In genomic region chr6:83762880-83763431, GRCm38 (mm10) we compare ENCODE assay signal across 8 mouse cellular contexts. TPM values are rescaled to one million over a fixed set of nuclear protein-coding genes. Genes with fewer than 3 reads are reported as not detected.
DNase-seq lines count a peak whose midpoint lies in the region; ATAC-seq and TF ChIP-seq lines count a peak whose summit lies in the region.

No protein-coding gene starts in this region.

- peak; percentile 45 for TF ChIP-seq CTCF in liver, postnatal 0 days (IDR thresholded peaks at IDR 0.05; ENCODE audit: low read depth)

- peak; percentile 60; the same call in 1 of the 2 replicates for ATAC-seq in heart, embryonic 11.5 days (replicated peaks; ENCODE audit: insufficient number of reproducible peaks, low FRiP score, low TSS enrichment)
- peak; percentile 76 for ATAC-seq in liver, postnatal 0 days
- ATAC-seq in neural tube, embryonic 15.5 days (ENCODE audit: low FRiP score), result no peak

- H3K27ac ChIP-seq in heart, embryonic 11.5 days (ENCODE audit: low read depth, low read length), result no peak overlapping the region
- no peak overlapping the region for H3K27ac ChIP-seq in liver, postnatal 0 days (ENCODE audit: low read depth)
- no peak overlapping the region for H3K27ac ChIP-seq in neural tube, embryonic 15.5 days (replicated peaks)

- peak overlapping the region; percentile 49; the same call in 1 of the 2 replicates for H3K9ac ChIP-seq in heart, embryonic 11.5 days (ENCODE audit: low read depth, low read length)
- no peak overlapping the region; the same call in 1 of the 2 replicates for H3K9ac ChIP-seq in liver, postnatal 0 days (replicated peaks)
- no peak overlapping the region; the same call in 1 of the 2 replicates for H3K9ac ChIP-seq in neural tube, embryonic 15.5 days (replicated peaks)

- H3K9me3 ChIP-seq in heart, embryonic 11.5 days (replicated peaks; ENCODE audit: control insufficient read depth, low read length), result no peaks in the 10 kb centered on the region
- H3K9me3 ChIP-seq in liver, postnatal 0 days (ENCODE audit: low read length), result no peaks in the 10 kb centered on the region
- no peaks in the 10 kb centered on the region for H3K9me3 ChIP-seq in neural tube, embryonic 15.5 days (replicated peaks)

- H3K4me2 ChIP-seq in heart, embryonic 11.5 days, result peak overlapping the region; percentile 77
- peak overlapping the region; percentile 64 for H3K4me2 ChIP-seq in liver, postnatal 0 days (ENCODE audit: low read depth, low read length)
- peak overlapping the region; percentile 48 for H3K4me2 ChIP-seq in neural tube, embryonic 15.5 days

- peaks cover 7% of the 10 kb centered on the region for H3K4me1 ChIP-seq in heart, embryonic 11.5 days (ENCODE audit: control insufficient read depth, insufficient read depth, low read length)
- peaks cover 8% of the 10 kb centered on the region for H3K4me1 ChIP-seq in liver, postnatal 0 days (ENCODE audit: insufficient read depth)
- peaks cover 15% of the 10 kb centered on the region for H3K4me1 ChIP-seq in neural tube, embryonic 15.5 days

- DNase-seq in CD4-positive helper T cell, adult 2 months (ENCODE audit: low read depth, low spot score), result peak; percentile 35
- DNase-seq in adrenal gland, postnatal 14 days, result peak; percentile 72
- peak; percentile 36 for DNase-seq in kidney, adult 18-20 months
- DNase-seq in liver, postnatal 0 days, result peak; percentile 30
- DNase-seq in right cerebral cortex, postnatal 4 days, result no peak
- no peak for DNase-seq in left cerebral cortex, postnatal 14 days (ENCODE audit: low spot score in 2 of 2)

- intact Hi-C loops in left cerebral cortex, postnatal 14 days (cut with DNase I), result no loop called here

- no peaks in the 10 kb centered on the region for H3K36me3 ChIP-seq in heart, embryonic 11.5 days (ENCODE audit: control insufficient read depth, insufficient read depth, low read length)
- no peaks in the 10 kb centered on the region for H3K36me3 ChIP-seq in liver, postnatal 0 days (replicated peaks; ENCODE audit: insufficient read depth, low read length)
- 0 out of 2 replicates have a peak, but pooled peaks cover 3% of the 10 kb centered on the region for H3K36me3 ChIP-seq in neural tube, embryonic 15.5 days

- peaks cover 51% of the 10 kb centered on the region for H3K27me3 ChIP-seq in heart, embryonic 11.5 days (ENCODE audit: control insufficient read depth, insufficient read depth, low read length)
- peaks cover 39% of the 10 kb centered on the region for H3K27me3 ChIP-seq in liver, postnatal 0 days (ENCODE audit: insufficient read depth, low read length)
- H3K27me3 ChIP-seq in neural tube, embryonic 15.5 days (replicated peaks), result peaks cover 62% of the 10 kb centered on the region

- peak overlapping the region; percentile 47 for H3K4me3 ChIP-seq in heart, embryonic 11.5 days (ENCODE audit: low read depth, low read length)
- peak overlapping the region; percentile 20; the same call in 1 of the 2 replicates for H3K4me3 ChIP-seq in liver, postnatal 0 days (ENCODE audit: low read depth, low read length)
- peak overlapping the region; percentile 16 for H3K4me3 ChIP-seq in neural tube, embryonic 15.5 days (replicated peaks)

- TF ChIP-seq EP300 in liver, postnatal 0 days (IDR thresholded peaks at IDR 0.05; ENCODE audit: low read depth), result no peak

- WGBS in heart, embryonic 11.5 days (ENCODE audit: insufficient replicate concordance), result 3% methylated on average over 35 of the region's 35 CpGs
- 5% methylated on average over 35 of the region's 35 CpGs for WGBS in liver, postnatal 0 days (ENCODE audit: insufficient replicate concordance)
- WGBS in neural tube, embryonic 15.5 days, result 3% methylated on average over 35 of the region's 35 CpGs

RNA-seq across cellular contexts. Expression of gene Ankrd53, which starts 0.5 kb away (rescaled TPM):
- total RNA-seq in adrenal gland, postnatal 14 days (2021), result 0.23 TPM in 1 of 2 replicates, not detected in the other
- not detected in 2 replicates for polyA plus RNA-seq in heart, embryonic 11.5 days (2014; fragmentation: Nextera tagmentation; extraction: Ambion mirVana)
- not detected in 2 replicates for polyA plus RNA-seq in liver, postnatal 0 days (2015; fragmentation: Nextera tagmentation; extraction: Ambion mirVana)
- 0.19 TPM in 1 of 2 replicates, not detected in the other for polyA plus RNA-seq in neural tube, embryonic 15.5 days (2015; fragmentation: Nextera tagmentation; extraction: Ambion mirVana)
- total RNA-seq in left cerebral cortex, postnatal 14 days (2021), result not detected

RNA-seq across cellular contexts. Expression of gene Tex261, which starts 12.7 kb away (rescaled TPM):
- 111 and 143 TPM in 2 replicates for total RNA-seq in adrenal gland, postnatal 14 days (2021)
- 56.0 and 69.0 TPM in 2 replicates for polyA plus RNA-seq in heart, embryonic 11.5 days (2014; fragmentation: Nextera tagmentation; extraction: Ambion mirVana)
- 68.3 and 74.9 TPM in 2 replicates for polyA plus RNA-seq in liver, postnatal 0 days (2015; fragmentation: Nextera tagmentation; extraction: Ambion mirVana)
- polyA plus RNA-seq in neural tube, embryonic 15.5 days (2015; fragmentation: Nextera tagmentation; extraction: Ambion mirVana), result 72.3 and 73.2 TPM in 2 replicates
- total RNA-seq in left cerebral cortex, postnatal 14 days (2021), result 10 to 100 TPM; 46.1 to 47.8 TPM

RNA-seq across cellular contexts. Expression of gene Atp6v1b1, which starts 20.2 kb away (rescaled TPM):
- total RNA-seq in adrenal gland, postnatal 14 days (2021), result not detected in 2 replicates
- not detected in 2 replicates for polyA plus RNA-seq in heart, embryonic 11.5 days (2014; fragmentation: Nextera tagmentation; extraction: Ambion mirVana)
- polyA plus RNA-seq in liver, postnatal 0 days (2015; fragmentation: Nextera tagmentation; extraction: Ambion mirVana), result not detected in 2 replicates
- not detected in 2 replicates for polyA plus RNA-seq in neural tube, embryonic 15.5 days (2015; fragmentation: Nextera tagmentation; extraction: Ambion mirVana)
- total RNA-seq in left cerebral cortex, postnatal 14 days (2021), result not detected

RNA-seq across cellular contexts. Expression of gene Nagk, which starts 31.8 kb away (rescaled TPM):
- 37.6 and 42.1 TPM in 2 replicates for total RNA-seq in adrenal gland, postnatal 14 days (2021)
- polyA plus RNA-seq in heart, embryonic 11.5 days (2014; fragmentation: Nextera tagmentation; extraction: Ambion mirVana), result 46.3 and 50.3 TPM in 2 replicates
- 20.4 and 20.9 TPM in 2 replicates for polyA plus RNA-seq in liver, postnatal 0 days (2015; fragmentation: Nextera tagmentation; extraction: Ambion mirVana)
- 105 and 113 TPM in 2 replicates for polyA plus RNA-seq in neural tube, embryonic 15.5 days (2015; fragmentation: Nextera tagmentation; extraction: Ambion mirVana)
- 10 to 100 TPM; 53.0 to 55.7 TPM for total RNA-seq in left cerebral cortex, postnatal 14 days (2021)

RNA-seq across cellular contexts. Expression of gene Vax2, which starts 51.9 kb away (rescaled TPM):
- not detected in 2 replicates for total RNA-seq in adrenal gland, postnatal 14 days (2021)
- polyA plus RNA-seq in heart, embryonic 11.5 days (2014; fragmentation: Nextera tagmentation; extraction: Ambion mirVana), result not detected in 2 replicates
- not detected in 2 replicates for polyA plus RNA-seq in liver, postnatal 0 days (2015; fragmentation: Nextera tagmentation; extraction: Ambion mirVana)
- polyA plus RNA-seq in neural tube, embryonic 15.5 days (2015; fragmentation: Nextera tagmentation; extraction: Ambion mirVana), result not detected in 2 replicates
- total RNA-seq in left cerebral cortex, postnatal 14 days (2021), result not detected

Comparison
In these comparisons a context has a peak if more than half of its experiments do, and no peak if none do; other contexts are left out.
1. DNase-seq: peak in CD4-positive helper T cell, adult 2 months (single experiment), adrenal gland, postnatal 14 days (single experiment), kidney, adult 18-20 months (single experiment) and liver, postnatal 0 days (single experiment); none in right cerebral cortex, postnatal 4 days (single experiment) and left cerebral cortex, postnatal 14 days (0 of 2).
2. Peak in every context shown above with its lines, with median percentiles within 50 percentile points of each other: H3K4me2 ChIP-seq and H3K4me3 ChIP-seq.